Mouse (Mus musculus) gastrocnemius, postnatal 10 days (tissue): ENCODE data around the gene Gm9049. TPM values are rescaled to one million over a fixed set of nuclear protein-coding genes. Genes with fewer than 3 reads are reported as not detected.
"Not testable (repeated sequence)": the region's sequence is repeated elsewhere in the genome, so short reads cannot be mapped to it uniquely, and the experiment has no call there.

Experiments
- DNase-seq: peaks from one replicate; pipeline ENCODE4 v3.0.0; 2021; ENCODE audit warnings: mixed read lengths
- long read RNA-seq, 2 experiments: library from polyadenylated mRNA; stranded (forward); transcript quantifications; one replicate each; pipeline ENCODE4 v2.0.0; 2021
- total RNA-seq, 2 experiments: library from RNA; stranded (reverse); gene quantifications; 2 replicates each; pipeline ENCODE4 v1.2.3; 2021

The Gm9049 gene
- total RNA-seq = not detected
- long read RNA-seq, experiment 1 = 0 reads
- long read RNA-seq, experiment 2 = 0 reads

DNA sequence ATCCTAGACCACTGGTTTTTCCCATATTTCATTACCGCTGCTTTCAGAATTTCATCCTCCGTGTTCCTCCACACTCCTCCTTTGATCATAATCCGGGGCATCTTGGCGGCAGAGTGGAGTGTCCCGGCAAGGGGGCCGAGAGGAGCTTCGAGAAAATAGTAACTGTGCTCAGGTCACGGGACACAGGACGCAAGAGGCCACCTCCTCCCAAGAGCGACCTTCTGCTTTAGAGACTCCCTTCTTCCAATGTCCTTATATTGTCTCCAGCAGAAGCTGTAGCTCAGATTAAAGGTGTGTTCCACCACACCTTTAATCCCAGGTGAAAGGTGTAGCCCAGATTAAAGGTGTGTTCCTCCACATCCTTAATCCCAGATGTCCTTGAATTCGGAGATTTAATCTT lies at the start of gene Gm9049:
Gene Gm9049, minus strand, starts transcription at position 101 of the 400 bp plus-strand sequence.
- not testable (repeated sequence) for DNase-seq

DNA sequence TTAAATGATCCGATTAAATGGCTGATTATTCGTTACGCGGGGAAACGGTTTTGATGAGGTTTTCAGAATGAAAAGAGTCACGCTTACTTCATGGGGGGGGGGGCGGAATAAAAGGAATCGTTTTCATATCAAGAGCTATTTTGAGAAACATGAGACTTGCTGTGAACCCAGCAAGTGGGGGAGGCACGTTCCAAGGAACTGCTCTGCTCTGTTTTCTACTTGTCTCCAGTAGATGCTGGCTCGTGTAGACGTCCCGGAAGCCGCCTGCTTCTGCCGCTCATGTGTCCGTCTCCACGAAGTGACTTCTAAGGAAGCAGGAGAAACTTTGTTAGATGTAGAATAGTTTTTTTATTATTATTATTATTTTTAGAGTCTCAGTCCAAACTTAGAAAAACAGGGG lies 46.0 kb upstream of the Gm9049 start:
- DNase-seq = no peak

DNA sequence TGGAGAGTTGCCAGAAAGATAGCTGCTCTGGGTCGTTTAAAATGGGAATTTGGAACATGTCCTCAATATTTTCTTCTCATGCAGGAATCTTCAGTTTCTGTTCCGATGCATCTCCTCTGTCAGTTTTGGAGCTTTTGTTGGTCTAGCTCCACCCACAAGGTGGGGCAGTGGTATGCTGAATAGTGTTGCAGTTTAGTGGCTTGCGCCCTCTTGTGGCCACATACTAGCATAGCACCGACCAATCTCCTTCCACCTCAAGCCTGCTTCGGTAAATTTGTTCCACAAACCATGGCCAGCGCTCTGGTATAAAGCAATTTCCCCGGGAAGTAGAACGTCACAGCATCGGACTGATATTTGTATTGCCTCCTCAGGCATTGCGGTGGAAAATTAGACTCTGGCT lies 16.5 kb upstream of the Gm9049 start:
- peak; percentile 76 for DNase-seq

DNA sequence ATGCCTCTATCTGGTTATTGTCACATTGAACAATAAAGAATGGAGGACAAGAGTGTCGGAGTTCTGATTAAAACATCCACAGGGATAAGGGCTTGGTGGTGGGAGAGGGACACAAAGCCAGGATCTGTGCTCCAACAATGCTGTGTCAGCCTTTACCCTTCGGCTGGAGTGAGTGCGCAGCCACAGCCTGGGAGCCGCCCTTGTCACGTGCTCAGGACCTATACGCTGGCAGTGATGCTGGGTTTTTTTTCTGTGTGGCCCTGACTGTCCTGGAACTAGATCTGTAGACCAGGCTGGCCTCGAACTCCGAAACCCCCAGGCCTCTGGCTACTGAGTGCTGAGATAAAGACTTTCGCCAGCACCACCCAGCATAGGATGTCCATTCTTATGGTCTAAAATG lies 15.6 kb upstream of the Gm9049 start:
- DNase-seq = no peak

DNA sequence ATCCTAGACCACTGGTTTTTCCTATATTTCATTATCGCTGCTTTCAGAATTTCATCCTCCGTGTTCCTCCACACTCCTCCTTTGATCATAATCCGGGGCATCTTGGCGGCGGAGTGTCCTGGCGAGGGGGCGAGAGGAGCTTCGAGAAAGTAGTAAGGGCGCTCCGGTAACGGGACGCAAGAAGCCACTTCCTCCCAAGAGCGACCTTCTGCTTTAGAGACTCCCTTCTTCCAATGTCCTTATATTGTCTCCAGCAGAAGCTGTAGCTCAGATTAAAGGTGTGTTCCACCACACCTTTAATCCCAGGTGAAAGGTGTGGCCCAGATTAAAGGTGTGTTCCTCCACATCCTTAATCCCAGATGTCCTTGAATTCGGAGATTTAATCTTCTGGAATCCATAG lies 5.3 kb downstream of the Gm9049 start, which contains the start of gene Gm9048:
Gene Gm9048, minus strand, starts transcription at position 101 of the 400 bp plus-strand sequence.
- DNase-seq = not testable (repeated sequence)

DNA sequence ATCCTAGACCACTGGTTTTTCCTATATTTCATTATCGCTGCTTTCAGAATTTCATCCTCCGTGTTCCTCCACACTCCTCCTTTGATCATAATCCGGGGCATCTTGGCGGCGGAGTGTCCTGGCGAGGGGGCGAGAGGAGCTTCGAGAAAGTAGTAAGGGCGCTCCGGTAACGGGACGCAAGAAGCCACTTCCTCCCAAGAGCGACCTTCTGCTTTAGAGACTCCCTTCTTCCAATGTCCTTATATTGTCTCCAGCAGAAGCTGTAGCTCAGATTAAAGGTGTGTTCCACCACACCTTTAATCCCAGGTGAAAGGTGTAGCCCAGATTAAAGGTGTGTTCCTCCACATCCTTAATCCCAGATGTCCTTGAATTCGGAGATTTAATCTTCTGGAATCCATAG lies 10.8 kb downstream of the Gm9049 start, which contains the start of gene Gm9046:
Gene Gm9046, minus strand, starts transcription at position 101 of the 400 bp plus-strand sequence.
- DNase-seq = not testable (repeated sequence)

DNA sequence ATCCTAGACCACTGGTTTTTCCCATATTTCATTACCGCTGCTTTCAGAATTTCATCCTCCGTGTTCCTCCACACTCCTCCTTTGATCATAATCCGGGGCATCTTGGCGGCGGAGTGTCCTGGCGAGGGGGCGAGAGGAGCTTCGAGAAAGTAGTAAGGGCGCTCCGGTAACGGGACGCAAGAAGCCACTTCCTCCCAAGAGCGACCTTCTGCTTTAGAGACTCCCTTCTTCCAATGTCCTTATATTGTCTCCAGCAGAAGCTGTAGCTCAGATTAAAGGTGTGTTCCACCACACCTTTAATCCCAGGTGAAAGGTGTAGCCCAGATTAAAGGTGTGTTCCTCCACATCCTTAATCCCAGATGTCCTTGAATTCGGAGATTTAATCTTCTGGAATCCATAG lies 16.2 kb downstream of the Gm9049 start, which contains the start of gene Gm9045:
Gene Gm9045, minus strand, starts transcription at position 101 of the 400 bp plus-strand sequence.
- DNase-seq = not testable (repeated sequence)

DNA sequence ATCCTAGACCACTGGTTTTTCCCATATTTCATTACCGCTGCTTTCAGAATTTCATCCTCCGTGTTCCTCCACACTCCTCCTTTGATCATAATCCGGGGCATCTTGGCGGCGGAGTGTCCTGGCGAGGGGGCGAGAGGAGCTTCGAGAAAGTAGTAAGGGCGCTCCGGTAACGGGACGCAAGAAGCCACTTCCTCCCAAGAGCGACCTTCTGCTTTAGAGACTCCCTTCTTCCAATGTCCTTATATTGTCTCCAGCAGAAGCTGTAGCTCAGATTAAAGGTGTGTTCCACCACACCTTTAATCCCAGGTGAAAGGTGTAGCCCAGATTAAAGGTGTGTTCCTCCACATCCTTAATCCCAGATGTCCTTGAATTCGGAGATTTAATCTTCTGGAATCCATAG lies 21.6 kb downstream of the Gm9049 start, which contains the start of gene Gm9044:
Gene Gm9044, minus strand, starts transcription at position 101 of the 400 bp plus-strand sequence.
- not testable (repeated sequence) for DNase-seq

DNA sequence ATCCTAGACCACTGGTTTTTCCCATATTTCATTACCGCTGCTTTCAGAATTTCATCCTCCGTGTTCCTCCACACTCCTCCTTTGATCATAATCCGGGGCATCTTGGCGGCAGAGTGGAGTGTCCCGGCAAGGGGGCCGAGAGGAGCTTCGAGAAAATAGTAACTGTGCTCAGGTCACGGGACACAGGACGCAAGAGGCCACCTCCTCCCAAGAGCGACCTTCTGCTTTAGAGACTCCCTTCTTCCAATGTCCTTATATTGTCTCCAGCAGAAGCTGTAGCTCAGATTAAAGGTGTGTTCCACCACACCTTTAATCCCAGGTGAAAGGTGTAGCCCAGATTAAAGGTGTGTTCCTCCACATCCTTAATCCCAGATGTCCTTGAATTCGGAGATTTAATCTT lies 27.0 kb downstream of the Gm9049 start, which contains the start of gene Gm9040:
Gene Gm9040, minus strand, starts transcription at position 101 of the 400 bp plus-strand sequence.
- DNase-seq = not testable (repeated sequence)

DNA sequence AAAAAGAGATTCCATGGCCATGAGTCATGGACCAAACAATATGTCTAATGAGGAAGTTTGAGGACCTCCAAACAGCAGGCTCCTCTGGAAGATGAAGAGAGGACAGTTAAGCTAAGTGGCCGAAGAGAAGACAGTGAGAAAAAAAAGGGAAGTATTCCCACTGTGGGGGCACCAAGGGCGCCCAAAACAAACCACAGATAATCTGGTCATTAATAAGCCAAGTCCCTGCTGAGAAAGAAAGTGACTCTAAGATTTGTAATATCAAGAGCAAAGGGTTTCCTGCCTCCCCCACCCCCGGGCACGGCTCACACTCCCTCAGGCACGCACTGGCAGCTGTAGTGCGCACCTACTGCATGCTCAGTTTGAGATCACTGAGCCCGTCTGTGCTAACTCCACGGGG lies 34.9 kb downstream of the Gm9049 start:
- DNase-seq = no peak

DNA sequence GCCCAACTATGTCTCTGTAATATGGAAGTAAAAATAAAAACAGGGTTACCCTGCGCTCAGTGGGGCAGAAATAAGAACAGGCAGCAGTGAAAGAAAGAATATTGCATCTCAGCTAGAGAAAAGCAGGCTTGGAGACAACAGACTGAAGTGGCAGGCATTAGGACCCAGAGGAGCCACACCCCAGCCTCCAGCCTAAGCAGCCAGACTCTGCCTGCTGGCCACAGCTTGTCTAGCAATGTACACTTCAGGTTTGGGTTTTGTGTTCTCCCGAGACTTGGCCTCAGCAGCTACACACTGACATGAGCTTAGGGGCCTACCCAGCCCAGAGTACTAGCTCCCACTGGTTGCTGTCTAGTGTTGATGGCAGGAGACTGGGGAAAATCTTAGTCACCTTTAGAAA lies 51.8 kb downstream of the Gm9049 start:
- DNase-seq = not testable (repeated sequence)

Other genes starting within 250 kb of the Gm9049 start
- 1 to 10 TPM; 3.3 to 5.4 TPM for gene Mdm1, start 212.3 kb downstream of the Gm9049 start, total RNA-seq
- gene Il22, start 149.2 kb downstream of the Gm9049 start, total RNA-seq = not detected
- under 1 TPM; 0.38 to 0.50 TPM for gene Gm32717, start 113.3 kb downstream of the Gm9049 start, total RNA-seq
- under 1 TPM; 0.38 to 0.50 TPM for gene Gm32802, start 95.4 kb downstream of the Gm9049 start, total RNA-seq
- not detected for gene Iltifb, start 59.1 kb downstream of the Gm9049 start, total RNA-seq
- gene Gm9040, start 27.1 kb downstream of the Gm9049 start, total RNA-seq = not detected
- not detected for gene Gm9044, start 21.7 kb downstream of the Gm9049 start, total RNA-seq
- not detected for gene Gm9045, start 16.3 kb downstream of the Gm9049 start, total RNA-seq
- not detected for gene Gm9046, start 10.8 kb downstream of the Gm9049 start, total RNA-seq
- not detected for gene Gm9048, start 5.4 kb downstream of the Gm9049 start, total RNA-seq
- gene Ifng, start 86.9 kb upstream of the Gm9049 start, total RNA-seq = not detected